Mouse (Mus musculus) MEL (cell line): Measurements from ENCODE around the gene Dctn1. TPM values are rescaled to one million over a fixed set of nuclear protein-coding genes. Genes with fewer than 3 reads are reported as not detected.

Source experiments
- DNase-seq: peaks from one replicate; pipeline ENCODE4 v3.0.0; 2011; ENCODE audit warnings: low read depth, low spot score
- H3K27ac ChIP-seq: 2 replicates; pipeline ENCODE4 v1.5.1; 2012; ENCODE audit warnings: low read depth, mild to moderate bottlenecking, control low read depth, low read length, moderate library complexity; ENCODE audit not compliant: control insufficient read depth
- H3K27me3 ChIP-seq, 2 experiments: fragments of 150-350 bp in 1 of 2; sonication (generic) in 1 of 2; 2 replicates each; pipeline ENCODE4 v1.6.1; 2012; ENCODE audit warnings: low read length in 2 of 2, mild to moderate bottlenecking in 2 of 2, improper control_type of control experiment in 1 of 2, moderate library complexity in 1 of 2; ENCODE audit not compliant: insufficient read depth in 2 of 2, control insufficient read depth in 1 of 2
- H3K36me3 ChIP-seq, 2 experiments: 2 replicates each; pipeline ENCODE4 v1.6.1; 2012 to 2014; ENCODE audit warnings: low read length in 2 of 2, improper control_type of control experiment in 1 of 2, inconsistent platforms in 1 of 2, mild to moderate bottlenecking in 1 of 2; ENCODE audit not compliant: insufficient read depth in 2 of 2, control insufficient read depth in 1 of 2
- H3K4me1 ChIP-seq, 2 experiments: fragments of 150-350 bp in 1 of 2; sonication (generic) in 1 of 2; 2 replicates each; pipeline ENCODE4 v1.6.1; 2012; ENCODE audit warnings: low read length in 2 of 2, improper control_type of control experiment in 1 of 2, mild to moderate bottlenecking in 1 of 2; ENCODE audit not compliant: insufficient read depth in 2 of 2, control insufficient read depth in 1 of 2
- H3K4me3 ChIP-seq, 2 experiments: fragments of 150-350 bp in 1 of 2; sonication (generic) in 1 of 2; 2 replicates each; pipeline ENCODE4 v1.5.1; 2012; ENCODE audit warnings: low read depth in 2 of 2, low read length in 2 of 2, mild to moderate bottlenecking in 2 of 2, moderate library complexity in 2 of 2, control low read depth in 1 of 2, improper control_type of control experiment in 1 of 2; ENCODE audit not compliant: control insufficient read depth in 1 of 2, insufficient read depth in 1 of 2
- H3K79me2 ChIP-seq: 2 replicates; pipeline ENCODE4 v1.6.1; 2012; ENCODE audit warnings: mild to moderate bottlenecking, low read length, moderate library complexity; ENCODE audit not compliant: control insufficient read depth, poor library complexity, insufficient read depth
- H3K9ac ChIP-seq: 2 replicates; pipeline ENCODE4 v1.6.1; 2012; ENCODE audit warnings: low read depth, mild to moderate bottlenecking, control low read depth, low read length, moderate library complexity; ENCODE audit not compliant: control insufficient read depth, poor library complexity, severe bottlenecking
- H3K9me3 ChIP-seq: fragments of 150-350 bp; sonication (generic); replicated peaks from 2 replicates; pipeline ENCODE4 v1.6.1; 2012; ENCODE audit warnings: mild to moderate bottlenecking, low read length, improper control_type of control experiment, moderate library complexity; ENCODE audit not compliant: insufficient read depth
- BHLHE40 ChIP-seq: IDR thresholded peaks from 2 replicates; pipeline ENCODE4 v1.6.1; 2012; ENCODE audit warnings: low read depth, mild to moderate bottlenecking, inconsistent platforms, low read length, improper control_type of control experiment, borderline replicate concordance
- CHD1 ChIP-seq: IDR thresholded peaks from 2 replicates; pipeline ENCODE4 v1.6.1; 2012; ENCODE audit warnings: low read depth, mild to moderate bottlenecking, inconsistent platforms, low read length, improper control_type of control experiment
- CHD2 ChIP-seq: IDR thresholded peaks from 2 replicates; pipeline ENCODE4 v1.6.1; 2011; ENCODE audit warnings: low read length, improper control_type of control experiment
- CTCF ChIP-seq, 3 experiments: IDR thresholded peaks in 2 of 3; conservative IDR thresholded peaks in 1 of 3; 2 replicates each; pipeline ENCODE4 v1.5.1; 2011 to 2012; ENCODE audit warnings: low read length in 3 of 3, low read depth in 2 of 3, mild to moderate bottlenecking in 2 of 3, improper control_type of control experiment in 1 of 3, inconsistent platforms in 1 of 3, mixed read lengths in 1 of 3, moderate library complexity in 1 of 3; ENCODE audit not compliant: control insufficient read depth in 1 of 3, insufficient read depth in 1 of 3, poor library complexity in 1 of 3, severe bottlenecking in 1 of 3
- E2F4 ChIP-seq: IDR thresholded peaks from 2 replicates; pipeline ENCODE4 v1.6.1; 2011; ENCODE audit warnings: low read depth, low read length, improper control_type of control experiment, borderline replicate concordance
- ELF1 ChIP-seq: IDR thresholded peaks from 2 replicates; pipeline ENCODE4 v1.6.1; 2014; ENCODE audit warnings: low read depth, mild to moderate bottlenecking, inconsistent platforms, low read length, improper control_type of control experiment, moderate library complexity
- EP300 ChIP-seq, 2 experiments: IDR thresholded peaks; 2 replicates each; pipeline ENCODE4 v1.6.1; 2011; ENCODE audit warnings: improper control_type of control experiment in 2 of 2, low read length in 2 of 2, low read depth in 1 of 2, mild to moderate bottlenecking in 1 of 2
- ETS1 ChIP-seq: IDR thresholded peaks from 2 replicates; pipeline ENCODE4 v1.6.1; 2012; ENCODE audit warnings: low read depth, mild to moderate bottlenecking, inconsistent platforms, low read length, improper control_type of control experiment, moderate library complexity
- GATA1 ChIP-seq: IDR thresholded peaks from 2 replicates; pipeline ENCODE4 v1.6.1; 2011; ENCODE audit warnings: low read depth, low read length, improper control_type of control experiment
- HCFC1 ChIP-seq: IDR thresholded peaks from 2 replicates; pipeline ENCODE4 v1.6.1; 2012; ENCODE audit warnings: low read depth, mild to moderate bottlenecking, inconsistent platforms, low read length, improper control_type of control experiment, moderate library complexity
- JUND ChIP-seq: IDR thresholded peaks from 2 replicates; pipeline ENCODE4 v1.6.1; 2011; ENCODE audit warnings: low read depth, mild to moderate bottlenecking, improper control_type of control experiment, low read length
- KAT2A ChIP-seq: conservative IDR thresholded peaks from 2 replicates; pipeline ENCODE4 v1.6.1; 2012; ENCODE audit warnings: low read depth, low read length, improper control_type of control experiment, inconsistent platforms
- MAFK ChIP-seq: IDR thresholded peaks from 2 replicates; pipeline ENCODE4 v1.6.1; 2011; ENCODE audit warnings: low read depth, mild to moderate bottlenecking, low read length, improper control_type of control experiment, borderline replicate concordance
- MAX ChIP-seq: IDR thresholded peaks from 2 replicates; pipeline ENCODE4 v1.6.1; 2011; ENCODE audit warnings: low read length, improper control_type of control experiment
- MEF2A ChIP-seq: IDR thresholded peaks from 2 replicates; pipeline ENCODE4 v1.6.1; 2014; ENCODE audit warnings: low read depth, mild to moderate bottlenecking, inconsistent platforms, low read length, improper control_type of control experiment; ENCODE audit not compliant: poor library complexity, insufficient replicate concordance, severe bottlenecking; ENCODE audit errors: extremely low read depth
- MXI1 ChIP-seq: IDR thresholded peaks from 2 replicates; pipeline ENCODE4 v1.6.1; 2011; ENCODE audit warnings: mild to moderate bottlenecking, low read depth, low read length, improper control_type of control experiment
- MYC ChIP-seq: IDR thresholded peaks from 2 replicates; pipeline ENCODE4 v1.6.1; 2011; ENCODE audit warnings: low read depth, mild to moderate bottlenecking, low read length, improper control_type of control experiment, moderate library complexity
- NELFE ChIP-seq: IDR thresholded peaks from 2 replicates; pipeline ENCODE4 v1.6.1; 2011; ENCODE audit warnings: low read depth, low read length, improper control_type of control experiment
- NRF1 ChIP-seq: IDR thresholded peaks from 2 replicates; pipeline ENCODE4 v1.6.1; 2014; ENCODE audit warnings: low read depth, mild to moderate bottlenecking, inconsistent platforms, low read length, improper control_type of control experiment, moderate library complexity; ENCODE audit not compliant: poor library complexity, insufficient read depth, severe bottlenecking
- POLR2A ChIP-seq, 2 experiments: IDR thresholded peaks; 2 replicates each; pipeline ENCODE4 v1.6.1; 2011 to 2012; ENCODE audit warnings: low read length in 2 of 2, mild to moderate bottlenecking in 2 of 2, control low read depth in 1 of 2, improper control_type of control experiment in 1 of 2, low read depth in 1 of 2, moderate library complexity in 1 of 2; ENCODE audit not compliant: control insufficient read depth in 1 of 2, insufficient read depth in 1 of 2, poor library complexity in 1 of 2
- POLR2AphosphoS2 ChIP-seq: IDR thresholded peaks from 2 replicates; pipeline ENCODE4 v1.6.1; 2011; ENCODE audit warnings: low read length, improper control_type of control experiment
- POLR2AphosphoS5 ChIP-seq: IDR thresholded peaks from 2 replicates; pipeline ENCODE4 v1.6.1; 2012; ENCODE audit warnings: low read depth, borderline replicate concordance, mild to moderate bottlenecking, inconsistent platforms, low read length, moderate library complexity, mixed read lengths
- RAD21 ChIP-seq: IDR thresholded peaks from 2 replicates; pipeline ENCODE4 v1.6.1; 2011; ENCODE audit warnings: mild to moderate bottlenecking, low read depth, low read length, improper control_type of control experiment
- RCOR1 ChIP-seq: IDR thresholded peaks from 2 replicates; pipeline ENCODE4 v1.6.1; 2012; ENCODE audit warnings: low read depth, mild to moderate bottlenecking, inconsistent platforms, low read length, improper control_type of control experiment
- SMC3 ChIP-seq: IDR thresholded peaks from 2 replicates; pipeline ENCODE4 v1.6.1; 2011; ENCODE audit warnings: low read depth, low read length, improper control_type of control experiment
- TAL1 ChIP-seq: IDR thresholded peaks from 2 replicates; pipeline ENCODE4 v1.6.1; 2012; ENCODE audit warnings: mild to moderate bottlenecking, inconsistent platforms, low read length, moderate library complexity, mixed read lengths
- TCF12 ChIP-seq: IDR thresholded peaks from 2 replicates; pipeline ENCODE4 v1.6.1; 2014; ENCODE audit warnings: low read depth, mild to moderate bottlenecking, inconsistent platforms, low read length, improper control_type of control experiment, moderate library complexity
- ZC3H11A ChIP-seq: IDR thresholded peaks from 2 replicates; pipeline ENCODE4 v1.6.1; 2012; ENCODE audit warnings: low read depth, mild to moderate bottlenecking, inconsistent platforms, low read length, improper control_type of control experiment
- ZKSCAN1 ChIP-seq: IDR thresholded peaks from 2 replicates; pipeline ENCODE4 v1.6.1; 2012; ENCODE audit warnings: low read depth, mild to moderate bottlenecking, inconsistent platforms, low read length, improper control_type of control experiment, moderate library complexity
- polyA plus RNA-seq, 2 experiments: library from polyadenylated mRNA; stranded (reverse) in 1 of 2; unstranded in 1 of 2; fragments of >175 nt in 1 of 2; fragments of >200 nt in 1 of 2; gene quantifications; 2 replicates each; pipeline versions ENCODE4 v1.2.1 to v1.2.4; 2012; ENCODE audit warnings: low replicate concordance in 2 of 2, low read depth in 1 of 2; ENCODE audit not compliant: insufficient read length in 2 of 2, insufficient read depth in 1 of 2, missing spikeins in 1 of 2
- total RNA-seq: library from RNA; depleted of rRNA; stranded (reverse); fragments of 300-350 nt; gene quantifications from 2 replicates; pipeline ENCODE4 v1.2.3, GENCODE M21; 2012

Gene Dctn1
- total and polyA plus RNA-seq, 3 experiments: 23.3 to 81.9 TPM; not detected in 1

DNA sequence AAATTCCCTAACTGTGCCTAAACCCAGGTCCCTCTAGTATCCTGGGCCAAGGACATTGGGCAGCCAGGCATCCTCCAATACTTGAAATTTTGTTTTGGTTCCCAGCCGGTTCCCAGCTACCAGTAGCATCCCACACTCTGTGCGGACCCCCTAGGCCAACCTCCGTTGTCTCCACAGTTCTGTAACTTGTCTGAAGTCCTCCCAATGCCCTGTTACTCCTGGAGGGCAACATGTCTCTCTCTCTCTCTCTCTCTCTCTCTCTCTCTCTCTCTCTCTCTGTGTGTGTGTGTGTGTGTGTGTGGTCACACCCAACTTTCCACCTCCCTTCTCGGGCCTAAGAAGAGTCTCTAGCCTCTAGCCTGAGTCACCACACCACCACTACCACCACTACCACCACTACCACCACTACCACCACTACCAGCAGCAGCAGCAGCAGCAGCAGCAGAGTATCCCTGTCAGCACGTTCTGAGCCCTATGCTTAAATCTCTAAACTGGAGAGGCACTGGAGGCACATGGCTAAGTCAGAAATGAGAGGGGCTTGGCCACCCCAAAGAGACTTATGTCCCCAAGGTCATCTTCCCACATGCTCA, 29.3 kb upstream of the Dctn1 start:
- H3K4me3 ChIP-seq: peak overlapping the region; percentile 72 to 91
- peak; percentile 38 for DNase-seq
- peaks cover 6% of the 10 kb centered on the region; the same call in 1 of the 2 replicates for H3K79me2 ChIP-seq
- H3K36me3 ChIP-seq: no peaks in the 10 kb centered on the region
- H3K27me3 ChIP-seq: no peaks in the 10 kb centered on the region
- peaks cover 0 to 15% of the 10 kb centered on the region in 2 experiments; a peak in 3 of 4 replicates for H3K4me1 ChIP-seq
- TF ChIP-seq NRF1: no peak
- TF ChIP-seq JUND: no peak
- no peak for TF ChIP-seq ETS1
- no peak for TF ChIP-seq MAFK
- TF ChIP-seq POLR2A (IDR thresholded peaks at IDR 0.05; ENCODE audit: control insufficient read depth in 1 of 2, insufficient read depth in 1 of 2, low read depth in 1 of 2, low read length in 2 of 2, poor library complexity in 1 of 2): 0 out of 4 replicates have a peak, but pooled peaks of 1 of the 2 experiments have one; percentile 26
- TF ChIP-seq RAD21: no peak
- H3K27ac ChIP-seq: no peak overlapping the region
- peak overlapping the region; percentile 89 for H3K9ac ChIP-seq
- no peaks in the 10 kb centered on the region for H3K9me3 ChIP-seq

DNA sequence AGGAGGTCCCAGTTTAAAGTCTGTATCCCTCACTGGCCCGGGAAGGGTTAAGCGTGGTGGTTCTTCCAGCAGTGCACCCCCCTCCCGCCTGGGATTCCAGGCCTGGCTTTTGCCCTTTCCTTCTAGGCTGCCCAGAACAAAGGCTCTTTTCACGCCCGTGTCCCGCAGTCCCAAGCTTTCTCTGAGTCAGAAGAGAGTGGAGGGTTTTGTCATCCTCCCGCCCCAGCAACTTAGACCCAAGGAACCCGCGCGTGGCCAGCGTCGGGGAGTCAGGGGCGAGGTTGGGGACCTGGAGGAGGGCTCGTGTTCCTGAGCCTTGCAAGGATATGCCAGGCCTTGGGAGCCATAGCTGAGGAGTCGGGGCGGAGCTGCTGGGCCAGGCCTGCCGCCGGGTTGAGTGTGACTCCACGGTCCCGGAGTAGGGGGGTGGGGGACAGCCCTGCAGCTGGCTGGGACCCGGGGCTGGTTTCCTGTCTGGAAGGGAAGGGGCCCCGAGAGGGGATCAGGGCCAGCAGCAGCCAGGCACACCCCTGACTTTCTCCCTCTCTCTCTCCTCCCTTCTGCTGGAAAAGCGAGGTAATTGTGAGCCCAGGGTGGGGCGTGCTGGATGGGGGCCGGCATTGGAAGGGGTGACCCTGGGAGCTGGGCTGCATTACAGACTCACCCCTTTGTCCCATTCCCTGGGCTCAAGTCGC, 28.7 kb upstream of the Dctn1 start:
- peak overlapping the region; percentile 55 for H3K27ac ChIP-seq
- DNase-seq: peak; percentile 65
- no peak for TF ChIP-seq MEF2A
- TF ChIP-seq TCF12: peak; percentile 20; the same call in 1 of the 2 replicates
- TF ChIP-seq CTCF (IDR thresholded peaks at IDR 0.05 in 2 of 3, conservative IDR thresholded peaks at IDR 0.05 in 1 of 3; ENCODE audit: control insufficient read depth in 1 of 3, insufficient read depth in 1 of 3, low read depth in 2 of 3, low read length in 3 of 3, poor library complexity in 1 of 3, severe bottlenecking in 1 of 3): no peak
- TF ChIP-seq ZKSCAN1: no peak
- TF ChIP-seq CHD2: no peak
- TF ChIP-seq RCOR1: no peak
- no peak for TF ChIP-seq TAL1
- TF ChIP-seq ETS1: 0 out of 2 replicates have a peak, but pooled peaks have one; percentile 12
- no peak for TF ChIP-seq ZC3H11A
- TF ChIP-seq MXI1: no peak
- 0 out of 2 replicates have a peak, but pooled peaks have one; percentile 9 for TF ChIP-seq MAX
- TF ChIP-seq MAFK: no peak
- TF ChIP-seq CHD1: 0 out of 2 replicates have a peak, but pooled peaks have one; percentile 68
- TF ChIP-seq E2F4: no peak
- TF ChIP-seq MYC: no peak
- TF ChIP-seq HCFC1: peak; percentile 50; the same call in 1 of the 2 replicates
- TF ChIP-seq GATA1: no peak
- TF ChIP-seq NELFE: no peak
- TF ChIP-seq ELF1: no peak
- no peak for TF ChIP-seq POLR2AphosphoS5
- TF ChIP-seq KAT2A: no peak
- TF ChIP-seq EP300 (IDR thresholded peaks at IDR 0.05; ENCODE audit: low read depth in 1 of 2, low read length in 2 of 2): no peak
- no peak for TF ChIP-seq BHLHE40
- TF ChIP-seq SMC3: no peak
- no peak for TF ChIP-seq POLR2AphosphoS2
- no peak for TF ChIP-seq JUND
- TF ChIP-seq NRF1: no peak

More for the DNA sequence above, 28.7 kb upstream of the Dctn1 start:
- Histone ChIP-seq H3K9ac (peak overlapping the region; percentile 89), H3K9me3 (no peaks in the 10 kb centered on the region), H3K4me1 (peaks cover 0 to 10% of the 10 kb centered on the region in 2 experiments; a peak in 3 of 4 replicates), H3K4me3 (peak overlapping the region; percentile 72 to 91), H3K36me3 (no peaks in the 10 kb centered on the region), H3K27me3 (no peaks in the 10 kb centered on the region), H3K79me2 (peaks cover 6% of the 10 kb centered on the region; the same call in 1 of the 2 replicates)
